Mouse (Mus musculus): ENCODE measurements at regions not wholly inside any gene's neighbourhood (a gene's known extent, or its start where the extent isn't known, plus 50 kb on each side); places are given as distances from the start of the nearest gene placed in this dataset.

DNA sequence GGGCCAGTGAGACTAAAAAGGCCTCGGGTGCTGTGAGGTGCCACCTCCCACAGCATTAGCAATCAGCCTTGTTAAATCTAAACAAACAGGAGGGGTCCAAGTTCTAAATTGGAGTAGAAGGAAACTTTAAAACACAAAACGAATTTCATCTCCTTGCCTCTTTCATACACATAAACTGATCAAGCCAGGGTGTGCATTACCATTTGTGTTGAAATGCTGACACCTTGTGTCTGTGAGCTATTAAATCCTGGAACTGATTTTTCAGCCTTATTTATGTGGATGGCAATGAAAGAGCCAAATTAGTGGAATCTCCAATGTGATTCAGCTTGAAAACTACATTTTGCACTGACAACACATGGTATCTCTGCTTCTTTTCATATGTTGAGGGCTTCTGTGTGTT is 114.8 kb downstream of the Pcsk1 start:
- DNase-seq (ENCODE audit: low spot score in 2 of 2), result no peak

DNA sequence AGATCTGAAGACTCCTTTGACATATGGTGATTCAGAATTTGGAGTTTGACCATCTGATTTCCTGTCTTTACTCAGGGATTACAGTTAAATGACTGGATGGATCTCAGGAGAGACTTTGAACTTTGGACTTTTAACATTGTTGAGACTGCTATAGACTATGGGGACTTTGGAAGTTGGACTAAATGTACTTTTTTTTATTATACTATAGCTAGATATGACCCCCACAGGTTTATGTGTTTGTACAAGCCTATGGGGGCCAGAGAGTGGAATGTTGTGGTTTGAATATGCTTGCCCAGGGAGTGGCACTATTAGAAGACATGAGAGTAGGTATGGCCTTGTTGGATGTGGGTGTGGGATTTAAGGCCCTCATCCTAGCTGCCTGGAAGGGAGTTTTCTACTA is 134.3 kb downstream of the Pcsk1 start:
- no peak for DNase-seq (ENCODE audit: low spot score in 2 of 2)

DNA sequence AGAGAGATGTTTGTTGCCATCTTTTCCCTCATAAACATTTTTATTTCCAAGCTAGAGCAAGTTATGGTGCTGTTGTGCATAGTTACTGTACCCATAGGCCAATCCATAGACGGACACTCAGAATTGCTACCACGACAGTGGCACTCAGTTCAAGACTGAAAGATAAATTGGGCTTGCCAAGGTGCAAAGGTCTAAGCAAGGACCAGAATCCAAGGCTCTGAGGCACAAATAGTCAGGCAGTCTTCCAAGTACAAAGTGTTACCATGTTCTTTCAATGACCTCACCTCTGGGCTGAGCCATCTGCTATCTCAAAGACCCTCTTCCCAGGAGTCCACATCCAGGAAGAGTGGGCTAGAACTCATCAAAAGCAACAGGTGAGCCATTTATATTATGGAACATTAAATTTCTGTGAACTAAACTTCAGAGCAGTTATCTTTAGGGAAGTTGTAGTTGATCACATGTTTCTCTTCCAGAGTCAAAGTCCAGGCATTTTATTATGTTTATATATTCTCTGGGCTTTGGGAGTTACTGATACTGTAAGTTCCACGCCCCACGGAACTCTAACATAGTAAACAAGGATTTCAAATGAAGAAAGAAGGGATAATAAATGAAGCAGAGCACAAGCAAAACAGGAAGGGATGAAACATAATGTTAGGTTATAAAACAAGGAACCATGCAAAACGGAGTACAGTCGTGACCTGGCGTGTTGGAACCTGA is 136.1 kb downstream of the Pcsk1 start:
- no peak for DNase-seq (ENCODE audit: low spot score in 2 of 2)

DNA sequence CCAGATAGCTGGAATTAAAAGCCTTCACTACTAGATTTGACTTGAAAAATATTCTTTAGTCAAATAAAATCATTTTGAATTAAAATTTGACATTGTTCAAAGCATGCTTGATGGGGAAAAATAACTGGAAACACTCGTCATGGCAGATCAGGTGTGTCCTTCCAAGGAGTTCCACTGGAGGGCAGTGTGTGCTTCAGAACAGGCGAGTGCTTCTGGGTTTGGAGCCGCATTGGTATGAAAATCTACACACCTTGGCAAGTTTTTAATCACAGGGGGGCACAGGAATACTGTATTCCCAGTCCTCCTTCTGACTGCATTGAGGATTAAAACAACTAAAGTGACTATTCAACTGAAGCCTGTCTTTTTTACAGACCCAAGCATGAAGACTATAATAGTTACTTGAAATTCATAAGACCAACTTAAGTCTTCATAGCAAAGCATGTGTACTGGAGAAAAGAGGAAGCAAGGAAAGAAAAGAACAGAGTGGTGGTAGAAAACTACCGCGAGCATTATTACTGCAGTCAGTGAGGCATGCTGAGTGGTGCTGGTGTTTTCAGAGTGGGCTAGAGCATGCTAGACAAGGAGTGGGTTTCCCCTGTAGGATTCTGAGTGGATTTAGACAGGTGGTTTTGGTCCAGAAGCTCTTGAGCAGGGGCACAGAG is 138.1 kb downstream of the Pcsk1 start:
- DNase-seq (ENCODE audit: low spot score in 2 of 2), result peak in 1 of 2 experiments; percentile 32

DNA sequence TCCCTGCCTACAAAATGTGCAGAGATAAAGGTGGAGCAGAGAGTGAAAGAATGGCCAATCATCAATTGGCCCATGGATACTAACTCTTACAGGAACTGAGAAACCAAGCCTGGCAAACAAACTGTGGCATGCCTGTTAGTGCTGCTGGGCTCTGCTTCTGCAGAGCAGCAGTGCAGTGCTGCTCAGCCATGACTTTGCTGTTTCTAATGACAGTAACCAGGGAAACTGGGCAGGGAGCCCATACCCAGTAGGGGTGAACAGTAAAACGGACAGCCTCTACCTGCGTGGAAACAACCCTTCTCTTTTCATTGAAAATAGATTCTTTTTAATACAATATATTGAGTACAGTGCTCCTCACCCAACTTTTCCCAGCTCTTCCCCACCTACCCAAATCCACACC is 146.8 kb downstream of the Pcsk1 start:
- no peak for DNase-seq (ENCODE audit: low spot score in 2 of 2)
